Mouse (Mus musculus) spleen, adult 2 months (tissue): Measurements from ENCODE around the gene Cers3.

ENCODE experiments used
- CTCF ChIP-seq: fragments of 200-500 bp; IDR thresholded peaks from 2 replicates; pipeline ENCODE4 v1.5.1; 2011; ENCODE audit warnings: mild to moderate bottlenecking, inconsistent platforms; ENCODE audit not compliant: insufficient read depth, insufficient read length, insufficient replicate concordance; ENCODE audit errors: extremely low read depth
- POLR2A ChIP-seq: fragments of 200-500 bp; IDR thresholded peaks from 2 replicates; pipeline ENCODE4 v1.6.1; 2011; ENCODE audit warnings: low read depth, low read length, inconsistent platforms

DNA sequence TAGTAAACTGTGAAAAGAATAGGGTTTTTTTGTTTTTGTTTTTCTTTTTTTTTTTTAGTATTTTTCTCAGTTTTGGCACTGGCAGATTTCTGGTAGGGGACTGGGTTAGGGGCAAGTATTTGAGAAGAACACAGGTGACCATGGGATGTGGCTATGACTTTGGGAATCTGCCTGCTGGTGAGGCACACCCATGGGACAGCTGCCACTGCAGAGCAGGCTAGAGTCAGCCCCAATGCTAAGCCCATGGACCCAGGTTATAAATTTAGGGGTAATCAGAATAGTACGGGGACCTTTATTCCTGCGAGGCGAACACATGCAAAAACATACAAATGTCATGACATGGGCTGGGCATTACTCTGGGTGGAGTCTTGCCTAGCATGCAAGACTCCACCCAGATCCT lies 47.7 kb downstream of the Cers3 start:
- no peak for TF ChIP-seq POLR2A
- no peak for TF ChIP-seq CTCF
